Mouse (Mus musculus): ENCODE measurements around the gene Tmem256. TPM values are rescaled to one million over a fixed set of nuclear protein-coding genes. Genes with fewer than 3 reads are reported as not detected.

Gene Tmem256
- polyA plus RNA-seq (2015; fragmentation: Nextera tagmentation; extraction: Ambion mirVana): 341 and 379 TPM in 2 replicates

GRCm38 (mm10) chr11:69837952-69838713 is at the start of gene Tmem256:
Gene Tmem256, plus strand, starts transcription at chr11:69838514.
- H3K9me3 ChIP-seq (ENCODE audit: control insufficient read depth, low read length): no peaks in the 10 kb centered on the region
- WGBS: under 1% methylated on average over 34 of the region's 34 CpGs
- peak within 1 kb of the TSS; percentile 87 for H3K4me3 ChIP-seq (ENCODE audit: low read length)
- H3K4me2 ChIP-seq (ENCODE audit: low read length): peak within 1 kb of the TSS; percentile 89
- no peaks in the 10 kb centered on the region; the same call in 1 of the 2 replicates for H3K36me3 ChIP-seq (ENCODE audit: control insufficient read depth, insufficient read depth, low read length)
- ATAC-seq: peak; percentile 92
- peak within 1 kb of the TSS; percentile 96 for H3K27ac ChIP-seq (ENCODE audit: low read depth, low read length)
- no peaks in the 10 kb centered on the region for H3K27me3 ChIP-seq (replicated peaks; ENCODE audit: control insufficient read depth, insufficient read depth, low read length)
- peak within 1 kb of the TSS; percentile 94 for H3K9ac ChIP-seq (ENCODE audit: low read depth, low read length)
- H3K4me1 ChIP-seq (ENCODE audit: control insufficient read depth, insufficient read depth, low read depth, low read length): peaks cover 34% of the 10 kb centered on the region

- no peaks in the 10 kb centered on the region for H3K4me1 ChIP-seq (ENCODE audit: control insufficient read depth, insufficient read depth, low read depth, low read length)
- H3K4me2 ChIP-seq (ENCODE audit: low read length): no peak overlapping the region
- H3K27ac ChIP-seq (ENCODE audit: low read depth, low read length): no peak overlapping the region
- no peaks in the 10 kb centered on the region for H3K9me3 ChIP-seq (ENCODE audit: control insufficient read depth, low read length)
- no peaks in the 10 kb centered on the region for H3K36me3 ChIP-seq (ENCODE audit: control insufficient read depth, insufficient read depth, low read length)
- H3K4me3 ChIP-seq (ENCODE audit: low read length): no peak overlapping the region
- H3K27me3 ChIP-seq (replicated peaks; ENCODE audit: control insufficient read depth, insufficient read depth, low read length): 0 out of 2 replicates have a peak, but pooled peaks cover 4% of the 10 kb centered on the region
- ATAC-seq: no peak
- no peak overlapping the region for H3K9ac ChIP-seq (ENCODE audit: low read depth, low read length)
- 65% methylated on average over 5 of the region's 5 CpGs for WGBS
Measured at GRCm38 (mm10) chr11:69789431-69789830, 48.9 kb upstream of the Tmem256 start.

- Histone ChIP-seq H3K9ac (ENCODE audit: low read depth, low read length) (no peak overlapping the region), H3K27ac (ENCODE audit: low read depth, low read length) (no peak overlapping the region), H3K27me3 (replicated peaks; ENCODE audit: control insufficient read depth, insufficient read depth, low read length) (peaks cover 4% of the 10 kb centered on the region; the same call in 1 of the 2 replicates), H3K4me2 (ENCODE audit: low read length) (no peak overlapping the region), H3K9me3 (ENCODE audit: control insufficient read depth, low read length) (no peaks in the 10 kb centered on the region), H3K4me1 (ENCODE audit: control insufficient read depth, insufficient read depth, low read depth, low read length) (peaks cover 5% of the 10 kb centered on the region; the same call in 1 of the 2 replicates), H3K36me3 (ENCODE audit: control insufficient read depth, insufficient read depth, low read length) (no peaks in the 10 kb centered on the region), H3K4me3 (ENCODE audit: low read length) (no peak overlapping the region)
- WGBS: 72% methylated on average over 5 of the region's 5 CpGs
- ATAC-seq: no peak
Measured at GRCm38 (mm10) chr11:69791420-69791819, 46.9 kb upstream of the Tmem256 start.

- Histone ChIP-seq H3K27ac (ENCODE audit: low read depth, low read length) (no peak overlapping the region), H3K27me3 (replicated peaks; ENCODE audit: control insufficient read depth, insufficient read depth, low read length) (peaks cover 4% of the 10 kb centered on the region), H3K9me3 (ENCODE audit: control insufficient read depth, low read length) (no peaks in the 10 kb centered on the region), H3K9ac (ENCODE audit: low read depth, low read length) (no peak overlapping the region), H3K36me3 (ENCODE audit: control insufficient read depth, insufficient read depth, low read length) (no peaks in the 10 kb centered on the region), H3K4me1 (ENCODE audit: control insufficient read depth, insufficient read depth, low read depth, low read length) (peaks cover 5% of the 10 kb centered on the region; the same call in 1 of the 2 replicates), H3K4me2 (ENCODE audit: low read length) (no peak overlapping the region), H3K4me3 (ENCODE audit: low read length) (no peak overlapping the region)
- ATAC-seq: no peak
- WGBS: 66% methylated on average over 5 of the region's 5 CpGs
Measured at GRCm38 (mm10) chr11:69793429-69793828, 44.9 kb upstream of the Tmem256 start.

- H3K4me2 ChIP-seq (ENCODE audit: low read length): peak within 1 kb of the TSS; percentile 90
- no peaks in the 10 kb centered on the region for H3K9me3 ChIP-seq (ENCODE audit: control insufficient read depth, low read length)
- no peaks in the 10 kb centered on the region for H3K36me3 ChIP-seq (ENCODE audit: control insufficient read depth, insufficient read depth, low read length)
- peak within 1 kb of the TSS; percentile 60 for H3K9ac ChIP-seq (ENCODE audit: low read depth, low read length)
- H3K27ac ChIP-seq (ENCODE audit: low read depth, low read length): no peak within 1 kb of the TSS
- WGBS: 2% methylated on average over 52 of the region's 52 CpGs
- peaks cover 4% of the 10 kb centered on the region for H3K27me3 ChIP-seq (replicated peaks; ENCODE audit: control insufficient read depth, insufficient read depth, low read length)
- peaks cover 18% of the 10 kb centered on the region for H3K4me1 ChIP-seq (ENCODE audit: control insufficient read depth, insufficient read depth, low read depth, low read length)
- peak within 1 kb of the TSS; percentile 51 for H3K4me3 ChIP-seq (ENCODE audit: low read length)
- peak; percentile 95 for ATAC-seq
Measured at GRCm38 (mm10) chr11:69795168-69795982, 42.9 kb upstream of the Tmem256 start, which contains the start of gene Chrnb1. Gene Chrnb1, minus strand, starts transcription at chr11:69795943.

GRCm38 (mm10) chr11:69795983-69796435 is 42.3 kb upstream of the Tmem256 start:
- peaks cover 19% of the 10 kb centered on the region for H3K4me1 ChIP-seq (ENCODE audit: control insufficient read depth, insufficient read depth, low read depth, low read length)
- H3K4me2 ChIP-seq (ENCODE audit: low read length): peak overlapping the region; percentile 90
- ATAC-seq: no peak
- H3K27ac ChIP-seq (ENCODE audit: low read depth, low read length): no peak overlapping the region
- H3K27me3 ChIP-seq (replicated peaks; ENCODE audit: control insufficient read depth, insufficient read depth, low read length): peaks cover 4% of the 10 kb centered on the region
- H3K9ac ChIP-seq (ENCODE audit: low read depth, low read length): peak overlapping the region; percentile 60
- 3% methylated on average over 13 of the region's 13 CpGs for WGBS
- peak overlapping the region; percentile 51 for H3K4me3 ChIP-seq (ENCODE audit: low read length)
- H3K9me3 ChIP-seq (ENCODE audit: control insufficient read depth, low read length): no peaks in the 10 kb centered on the region
- no peaks in the 10 kb centered on the region for H3K36me3 ChIP-seq (ENCODE audit: control insufficient read depth, insufficient read depth, low read length)

GRCm38 (mm10) chr11:69797924-69798323 is 40.4 kb upstream of the Tmem256 start:
- Histone ChIP-seq H3K27me3 (replicated peaks; ENCODE audit: control insufficient read depth, insufficient read depth, low read length) (peaks cover 4% of the 10 kb centered on the region), H3K4me2 (ENCODE audit: low read length) (no peak overlapping the region), H3K4me3 (ENCODE audit: low read length) (no peak overlapping the region), H3K27ac (ENCODE audit: low read depth, low read length) (no peak overlapping the region), H3K36me3 (ENCODE audit: control insufficient read depth, insufficient read depth, low read length) (no peaks in the 10 kb centered on the region), H3K4me1 (ENCODE audit: control insufficient read depth, insufficient read depth, low read depth, low read length) (peaks cover 35% of the 10 kb centered on the region), H3K9ac (ENCODE audit: low read depth, low read length) (no peak overlapping the region), H3K9me3 (ENCODE audit: control insufficient read depth, low read length) (no peaks in the 10 kb centered on the region)
- no peak for ATAC-seq
- WGBS: 88% methylated on average over 7 of the region's 7 CpGs

DNA sequence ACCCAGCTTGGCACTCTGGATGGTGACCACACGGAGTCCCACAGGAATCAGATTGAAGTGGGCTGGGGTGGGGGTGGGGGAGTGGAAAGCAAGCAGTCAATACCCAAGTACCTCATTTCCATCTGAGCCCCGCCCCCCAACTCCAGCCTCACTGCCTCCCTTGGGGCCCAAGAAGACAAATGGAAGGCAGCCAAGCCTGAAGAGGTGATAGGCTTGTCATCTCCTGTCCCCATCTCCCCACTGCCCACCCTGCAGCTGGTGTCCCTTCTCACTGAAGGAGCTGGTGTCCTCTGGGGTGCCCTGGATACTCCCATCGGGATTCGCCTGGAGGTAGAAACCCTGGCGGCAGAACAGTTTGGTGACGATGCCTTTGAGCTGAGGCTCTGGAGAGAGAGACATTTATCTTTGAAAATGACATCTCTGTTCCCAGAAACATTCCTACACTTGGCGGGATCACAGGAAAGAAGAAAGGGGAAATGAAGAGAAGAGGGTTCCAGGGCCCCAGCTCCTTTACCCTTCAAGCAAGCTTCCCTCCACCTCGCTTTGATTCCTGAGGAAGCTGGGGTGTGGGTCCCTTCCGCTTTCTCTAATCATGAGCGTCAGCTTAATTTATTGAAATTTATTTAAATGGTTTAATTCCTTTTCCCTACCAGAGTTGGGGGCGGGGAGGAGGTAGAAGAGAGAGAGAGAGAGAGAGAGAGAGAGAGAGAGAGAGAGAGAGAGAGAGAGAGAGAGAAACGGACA is 38.7 kb upstream of the Tmem256 start:
- peaks cover 49% of the 10 kb centered on the region for H3K4me1 ChIP-seq (ENCODE audit: control insufficient read depth, insufficient read depth, low read depth, low read length)
- H3K9me3 ChIP-seq (ENCODE audit: control insufficient read depth, low read length): no peaks in the 10 kb centered on the region
- H3K27me3 ChIP-seq (replicated peaks; ENCODE audit: control insufficient read depth, insufficient read depth, low read length): peaks cover 2% of the 10 kb centered on the region
- H3K4me2 ChIP-seq (ENCODE audit: low read length): peak overlapping the region; percentile 85
- ATAC-seq: no peak
- H3K4me3 ChIP-seq (ENCODE audit: low read length): peak overlapping the region; percentile 61
- no peaks in the 10 kb centered on the region for H3K36me3 ChIP-seq (ENCODE audit: control insufficient read depth, insufficient read depth, low read length)
- H3K9ac ChIP-seq (ENCODE audit: low read depth, low read length): peak overlapping the region; percentile 85
- H3K27ac ChIP-seq (ENCODE audit: low read depth, low read length): peak overlapping the region; percentile 95
- WGBS: 16% methylated on average over 12 of the region's 12 CpGs

Measured in hindbrain, embryonic 16.5 days (tissue).